Mouse (Mus musculus) embryonic facial prominence, embryonic 11.5 days (tissue): ENCODE data around the gene Tmem232. TPM values are rescaled to one million over a fixed set of nuclear protein-coding genes. Genes with fewer than 3 reads are reported as not detected.
"Not testable (repeated sequence)": the region's sequence is repeated elsewhere in the genome, so short reads cannot be mapped to it uniquely, and the experiment has no call there.

Experiments
- ATAC-seq: fragments of 200-750 bp; cut with Nextera tagmentation; replicated peaks from 2 replicates; pipeline ENCODE4 v1.8.0; 2017; ENCODE audit warnings: low read depth; ENCODE audit not compliant: insufficient number of reproducible peaks, low FRiP score, low TSS enrichment
- DNase-seq: peaks from one replicate; pipeline ENCODE4 v3.0.0-alpha.2; 2015; ENCODE audit warnings: low spot score
- H3K27ac ChIP-seq: fragments of 300-500 bp; sonication (generic); replicated peaks from 2 replicates; pipeline ENCODE4 v1.5.1; 2014; ENCODE audit warnings: mild to moderate bottlenecking, low read depth, low read length, control low read depth
- H3K27me3 ChIP-seq: fragments of 300-500 bp; sonication (generic); 2 replicates; pipeline ENCODE4 v1.6.1; 2014; ENCODE audit warnings: mild to moderate bottlenecking, low read length, moderate library complexity, mixed read lengths; ENCODE audit not compliant: control insufficient read depth, insufficient read depth
- H3K36me3 ChIP-seq: fragments of 300-500 bp; sonication (generic); replicated peaks from 2 replicates; pipeline ENCODE4 v1.6.1; 2014; ENCODE audit warnings: low read depth, mild to moderate bottlenecking, low read length, moderate library complexity, mixed read lengths; ENCODE audit not compliant: control insufficient read depth, insufficient read depth
- H3K4me1 ChIP-seq: fragments of 300-500 bp; sonication (generic); 2 replicates; pipeline ENCODE4 v1.6.1; 2014; ENCODE audit warnings: low read length, mixed read lengths; ENCODE audit not compliant: control insufficient read depth, insufficient read depth
- H3K4me2 ChIP-seq: fragments of 300-500 bp; sonication (generic); 2 replicates; pipeline ENCODE4 v1.6.1; 2014; ENCODE audit warnings: low read depth, mild to moderate bottlenecking, control low read depth, low read length, moderate library complexity
- H3K4me3 ChIP-seq: fragments of 300-500 bp; sonication (generic); 2 replicates; pipeline ENCODE4 v1.5.1; 2014; ENCODE audit warnings: low read depth, low read length, control low read depth
- H3K9ac ChIP-seq: fragments of 300-500 bp; sonication (generic); replicated peaks from 2 replicates; pipeline ENCODE4 v1.6.1; 2014; ENCODE audit warnings: mild to moderate bottlenecking, control low read depth, low read length
- H3K9me3 ChIP-seq: fragments of 300-500 bp; sonication (generic); replicated peaks from 2 replicates; pipeline ENCODE4 v1.6.1; 2016; ENCODE audit warnings: mild to moderate bottlenecking, low read length, inconsistent platforms, mixed read lengths; ENCODE audit not compliant: control insufficient read depth
- WGBS: fragments of 180-500 bp; shearing (Covaris S2); extraction: QIAGEN DNeasy Blood & Tissue Kit; methylation state at CpG from one replicate; pipeline ENCODE4 v1.1.7; 2014; 5-methylcytosine and 5-hydroxymethylcytosine counted together
- polyA plus RNA-seq: library from polyadenylated mRNA; unstranded; fragments of >200 nt; fragmentation: Nextera tagmentation; extraction: Ambion mirVana; gene quantifications from 2 replicates; pipeline ENCODE4 v1.2.1, GENCODE M21; 2014

Gene Tmem232
- polyA plus RNA-seq, 1 experiment from 2014 or later = not detected

DNA sequence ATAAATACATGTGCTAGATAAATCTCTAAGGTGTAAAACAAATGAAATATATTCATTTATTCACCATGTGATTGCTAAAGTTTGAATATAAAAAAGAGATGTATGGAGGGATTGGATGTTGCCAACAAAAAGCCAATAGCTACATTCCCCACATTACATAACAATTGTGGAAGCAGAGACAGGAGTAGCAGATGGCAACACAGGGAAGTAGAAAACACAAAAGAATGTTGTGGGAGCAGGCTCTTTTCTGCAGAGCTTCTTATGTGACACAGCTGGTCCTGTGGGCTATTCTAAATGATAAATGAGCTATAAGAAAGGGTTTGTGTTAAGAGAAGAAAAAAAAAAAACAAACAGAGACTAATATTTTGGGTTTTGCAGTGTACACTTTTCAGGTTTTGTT, 240.6 kb downstream of the Tmem232 start:
- no peak overlapping the region for H3K27ac ChIP-seq
- H3K4me2 ChIP-seq = no peak overlapping the region
- H3K9ac ChIP-seq = no peak overlapping the region
- ATAC-seq (no peak), DNase-seq (no peak)
- H3K9me3 ChIP-seq = no peaks in the 10 kb centered on the region
- no peak overlapping the region for H3K4me3 ChIP-seq
- no peaks in the 10 kb centered on the region for H3K36me3 ChIP-seq
- no peaks in the 10 kb centered on the region for H3K4me1 ChIP-seq
- no peaks in the 10 kb centered on the region for H3K27me3 ChIP-seq

DNA sequence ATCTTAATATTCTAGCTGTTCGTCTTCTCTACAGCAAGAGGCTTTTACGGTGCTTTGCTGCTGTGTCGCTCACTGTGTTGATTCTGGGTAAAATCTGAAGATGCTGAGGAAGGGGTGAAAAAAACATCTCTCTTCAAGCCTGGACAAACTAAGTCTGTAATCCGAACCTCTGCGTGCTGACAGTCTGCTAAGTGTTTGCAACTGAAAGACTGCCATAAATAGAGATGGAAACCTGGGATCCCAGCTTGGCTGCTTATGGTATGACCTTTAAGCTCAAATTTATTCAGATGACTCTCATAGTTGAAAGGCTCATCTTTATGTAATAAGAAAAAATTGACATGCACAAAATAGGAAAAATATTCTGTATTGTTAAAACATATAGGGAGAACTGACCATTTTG, 242.8 kb downstream of the Tmem232 start:
- ATAC-seq = no peak
- no peak for DNase-seq
- no peak overlapping the region for H3K4me3 ChIP-seq
- no peak overlapping the region for H3K27ac ChIP-seq
- H3K4me1 ChIP-seq = no peaks in the 10 kb centered on the region
- no peaks in the 10 kb centered on the region for H3K27me3 ChIP-seq
- 84% methylated on average over 5 of the region's 5 CpGs for WGBS
- H3K9ac ChIP-seq = no peak overlapping the region
- no peak overlapping the region for H3K4me2 ChIP-seq
- no peaks in the 10 kb centered on the region for H3K9me3 ChIP-seq
- no peaks in the 10 kb centered on the region for H3K36me3 ChIP-seq

DNA sequence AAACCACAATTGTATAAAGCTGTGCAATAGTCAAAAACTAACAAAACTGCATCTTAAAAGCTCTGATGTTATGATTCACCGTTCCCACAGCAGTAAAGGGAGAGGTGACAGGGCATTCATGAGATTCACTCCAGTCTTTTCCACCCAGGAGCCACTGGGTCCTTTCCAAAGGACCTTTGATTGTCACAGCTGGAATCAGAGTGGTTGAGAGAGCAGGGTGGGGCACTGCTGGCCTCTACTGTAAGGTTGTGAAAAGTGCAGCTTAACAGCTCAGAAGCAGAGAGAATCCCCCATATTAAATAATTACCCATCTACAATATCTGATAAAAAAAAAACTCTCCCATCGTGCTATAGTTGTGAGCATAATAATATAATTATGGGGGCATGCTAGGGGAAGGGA, 288.4 kb downstream of the Tmem232 start:
- DNase-seq = peak; percentile 4

DNA sequence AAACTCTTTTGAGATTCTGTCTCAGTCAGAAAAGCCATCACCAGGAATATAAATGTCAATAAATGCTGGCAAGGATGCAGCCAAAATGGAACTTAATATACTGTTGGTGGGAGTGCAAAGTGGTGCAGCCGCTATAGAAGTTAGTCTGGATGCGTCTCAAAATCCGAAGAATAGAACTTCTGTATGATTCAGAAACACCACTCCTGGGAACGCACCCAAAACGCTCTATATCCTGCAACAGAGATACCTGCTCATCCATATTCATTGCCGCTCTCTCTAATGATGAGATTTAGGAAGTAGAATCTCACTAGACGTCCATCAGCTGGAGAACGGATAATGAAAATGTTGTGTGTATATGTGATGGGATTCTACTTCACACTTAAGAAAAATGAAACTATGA, 290.3 kb downstream of the Tmem232 start:
- Histone ChIP-seq H3K4me3 (no peak overlapping the region), H3K9ac (no peak overlapping the region), H3K27ac (no peak overlapping the region), H3K27me3 (no peaks in the 10 kb centered on the region), H3K36me3 (no peaks in the 10 kb centered on the region), H3K9me3 (no peaks in the 10 kb centered on the region), H3K4me1 (no peaks in the 10 kb centered on the region), H3K4me2 (no peak overlapping the region)
- WGBS = 89% methylated on average over 8 of the region's 8 CpGs
- no peak for ATAC-seq
- DNase-seq = no peak

More for the DNA sequence above, 288.4 kb downstream of the Tmem232 start:
- H3K9ac ChIP-seq = no peak overlapping the region
- H3K27ac ChIP-seq = no peak overlapping the region
- H3K27me3 ChIP-seq = no peaks in the 10 kb centered on the region
- 71% methylated on average over 2 of the region's 2 CpGs for WGBS
- H3K4me1 ChIP-seq = no peaks in the 10 kb centered on the region
- ATAC-seq = no peak
- no peak overlapping the region for H3K4me2 ChIP-seq
- H3K36me3 ChIP-seq = no peaks in the 10 kb centered on the region
- no peak overlapping the region for H3K4me3 ChIP-seq
- H3K9me3 ChIP-seq = no peaks in the 10 kb centered on the region

DNA sequence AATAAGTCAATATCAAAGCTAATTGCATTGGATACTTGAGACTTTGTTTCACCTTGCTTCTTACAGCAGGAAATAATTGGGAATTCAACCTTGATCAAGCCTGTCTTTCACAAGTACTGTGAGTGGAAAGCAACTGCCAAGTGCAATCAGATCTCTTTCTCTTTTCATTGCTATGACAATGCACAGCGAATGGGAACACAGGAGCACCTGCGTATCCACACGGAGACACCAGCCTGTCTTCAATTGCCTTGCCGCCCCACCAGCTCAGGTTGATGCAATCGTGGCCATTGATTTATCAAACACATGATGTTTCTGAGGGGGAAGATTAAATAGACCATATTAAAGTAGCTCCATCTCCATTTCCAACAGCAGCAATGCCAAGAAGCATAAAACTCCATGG, 296.9 kb downstream of the Tmem232 start:
- no peaks in the 10 kb centered on the region for H3K9me3 ChIP-seq
- no peaks in the 10 kb centered on the region for H3K4me1 ChIP-seq
- H3K4me3 ChIP-seq = no peak overlapping the region
- H3K27me3 ChIP-seq = no peaks in the 10 kb centered on the region
- H3K4me2 ChIP-seq = no peak overlapping the region
- H3K9ac ChIP-seq = no peak overlapping the region
- ATAC-seq (no peak), DNase-seq (no peak)
- WGBS = 81% methylated on average over 5 of the region's 5 CpGs
- H3K36me3 ChIP-seq = no peaks in the 10 kb centered on the region
- no peak overlapping the region for H3K27ac ChIP-seq

DNA sequence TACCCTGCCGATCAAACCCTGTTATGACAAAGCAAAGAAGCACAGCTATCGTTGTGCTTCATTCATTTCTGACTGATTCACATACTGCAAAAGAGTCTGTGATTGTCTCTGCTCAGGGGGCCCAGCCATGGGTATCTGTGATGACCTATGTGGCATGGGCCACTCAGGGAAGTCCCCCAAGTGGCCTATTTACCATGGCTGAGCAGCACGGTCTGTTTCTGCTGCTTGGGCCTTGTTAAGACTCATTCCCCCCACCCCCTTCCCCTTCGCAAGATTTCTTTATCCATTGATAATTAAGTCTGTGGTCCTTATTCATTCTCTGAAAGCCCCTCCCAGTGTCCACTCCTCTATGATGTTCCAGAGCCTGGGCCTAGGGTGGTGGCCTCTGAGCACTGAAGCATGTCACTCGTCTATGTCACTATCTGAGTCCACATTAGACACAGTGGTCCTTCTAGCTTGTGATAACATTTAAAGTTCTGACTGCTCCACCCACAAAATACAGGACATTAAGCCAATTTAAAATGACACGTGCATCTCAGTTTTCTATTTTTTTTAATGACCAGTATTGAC, 315.1 kb downstream of the Tmem232 start:
- no peak for ATAC-seq
- 68% methylated on average over 6 of the region's 6 CpGs for WGBS
- no peak overlapping the region for H3K9ac ChIP-seq

DNA sequence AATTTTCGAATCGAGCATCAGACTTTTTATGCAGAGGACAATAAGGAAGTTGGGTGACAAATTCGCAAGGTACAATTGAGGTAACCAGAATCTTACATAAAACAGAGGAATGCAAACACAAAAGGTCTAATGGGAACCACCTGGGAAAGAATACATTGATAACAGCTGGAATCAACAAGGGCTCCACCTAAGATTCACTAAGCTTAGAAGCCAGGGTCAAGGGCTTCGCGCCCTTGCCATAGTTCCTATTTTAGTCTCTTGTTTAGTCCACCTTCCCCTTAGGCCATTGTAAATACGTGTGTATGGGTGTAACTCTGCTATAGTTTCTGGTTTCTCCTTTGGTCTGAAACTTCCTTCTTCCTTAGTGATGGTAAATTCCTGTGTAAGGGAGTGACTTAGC, 318.9 kb downstream of the Tmem232 start:
- H3K4me2 ChIP-seq = not testable (repeated sequence)
- WGBS = 88% methylated on average over 6 of the region's 6 CpGs

More for the DNA sequence above, 315.1 kb downstream of the Tmem232 start:
- no peaks in the 10 kb centered on the region for H3K36me3 ChIP-seq
- no peaks in the 10 kb centered on the region for H3K27me3 ChIP-seq
- H3K4me2 ChIP-seq = no peak overlapping the region
- H3K4me1 ChIP-seq = no peaks in the 10 kb centered on the region
- DNase-seq = no peak
- H3K4me3 ChIP-seq = no peak overlapping the region
- no peak overlapping the region for H3K27ac ChIP-seq
- no peaks in the 10 kb centered on the region for H3K9me3 ChIP-seq

More for the DNA sequence above, 318.9 kb downstream of the Tmem232 start:
- H3K27ac ChIP-seq, H3K9me3 ChIP-seq, H3K9ac ChIP-seq, H3K4me1 ChIP-seq, ATAC-seq, H3K27me3 ChIP-seq, H3K4me3 ChIP-seq, DNase-seq, H3K36me3 ChIP-seq: not testable (repeated sequence)
